Mouse (Mus musculus) liver, adult 2 months (tissue): ENCODE data around the gene Prima1.

Experiments
- CTCF ChIP-seq: fragments of 200-500 bp; IDR thresholded peaks from 2 replicates; pipeline ENCODE4 v1.5.1; 2011; ENCODE audit warnings: low read depth, low read length, control low read depth
- POLR2A ChIP-seq: fragments of 200-500 bp; IDR thresholded peaks from 2 replicates; pipeline ENCODE4 v1.6.1; 2011; ENCODE audit warnings: low read length, control low read depth; ENCODE audit not compliant: insufficient read depth; ENCODE audit errors: extremely low read depth

DNA sequence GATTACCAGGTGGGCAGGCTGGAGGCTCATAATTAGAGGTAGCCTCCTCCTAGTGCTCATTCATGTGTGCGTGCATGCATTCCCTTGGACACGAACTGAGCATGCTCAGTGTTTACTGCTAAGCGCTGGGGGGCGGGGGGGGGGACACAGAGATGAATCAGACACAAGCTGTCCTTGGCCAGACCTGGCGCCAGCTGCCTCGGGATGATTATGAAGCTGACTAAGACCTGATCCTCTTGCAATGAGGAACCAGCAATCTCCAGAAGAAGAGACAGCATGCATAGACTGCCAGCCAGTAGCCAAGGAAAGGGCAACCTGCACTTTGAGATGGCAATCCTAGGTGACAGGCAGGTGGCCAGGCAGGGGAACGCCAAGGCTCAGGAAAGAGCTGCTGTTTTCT, 36.4 kb downstream of the Prima1 start:
- no peak for TF ChIP-seq CTCF
- no peak for TF ChIP-seq POLR2A
